Mouse (Mus musculus): ENCODE results near the gene Cx3cl1. TPM values are rescaled to one million over a fixed set of nuclear protein-coding genes. Genes with fewer than 3 reads are reported as not detected.
A peak's percentile ranks its signal among the peaks of the same experiment; 100 is the strongest.

Cx3cl1 gene
- total and polyA plus RNA-seq, 2 experiments from 2014 or later = 68.7 to 80.0 TPM

- H3K27ac ChIP-seq (ENCODE audit: low read depth, low read length) = no peak overlapping the region
- no peak overlapping the region for H3K4me3 ChIP-seq (ENCODE audit: low read depth, low read length)
- no peak for ATAC-seq
- H3K36me3 ChIP-seq (ENCODE audit: insufficient read depth) = no peaks in the 10 kb centered on the region
- 66% methylated on average over 4 of the region's 4 CpGs for WGBS
- no peak for DNase-seq
- no peak overlapping the region for H3K9ac ChIP-seq
- H3K27me3 ChIP-seq (ENCODE audit: insufficient read depth, low read length) = no peaks in the 10 kb centered on the region
- no peak for TF ChIP-seq CTCF (IDR thresholded peaks at IDR 0.05; ENCODE audit: low read depth)
- H3K4me2 ChIP-seq (ENCODE audit: low read depth) = no peak overlapping the region
- H3K9me3 ChIP-seq (ENCODE audit: low read length) = no peaks in the 10 kb centered on the region
- H3K4me1 ChIP-seq (ENCODE audit: insufficient read depth) = no peaks in the 10 kb centered on the region
Observed at GRCm38 (mm10) chr8:94748363-94748762, 23.4 kb upstream of the Cx3cl1 start.

GRCm38 (mm10) chr8:94749942-94750341, 21.9 kb upstream of the Cx3cl1 start:
- Histone ChIP-seq H3K4me2 (ENCODE audit: low read depth) (no peak overlapping the region), H3K36me3 (ENCODE audit: insufficient read depth) (no peaks in the 10 kb centered on the region), H3K27ac (ENCODE audit: low read depth, low read length) (no peak overlapping the region), H3K27me3 (ENCODE audit: insufficient read depth, low read length) (no peaks in the 10 kb centered on the region), H3K9ac (no peak overlapping the region), H3K4me1 (ENCODE audit: insufficient read depth) (no peaks in the 10 kb centered on the region), H3K4me3 (ENCODE audit: low read depth, low read length) (no peak overlapping the region), H3K9me3 (ENCODE audit: low read length) (no peaks in the 10 kb centered on the region)
- no peak for DNase-seq
- no peak for TF ChIP-seq CTCF (IDR thresholded peaks at IDR 0.05; ENCODE audit: low read depth)
- 81% methylated on average over 3 of the region's 3 CpGs for WGBS
- no peak for ATAC-seq

- Histone ChIP-seq H3K4me2 (ENCODE audit: low read depth) (no peak overlapping the region), H3K27me3 (ENCODE audit: insufficient read depth, low read length) (no peaks in the 10 kb centered on the region), H3K4me1 (ENCODE audit: insufficient read depth) (no peaks in the 10 kb centered on the region), H3K36me3 (ENCODE audit: insufficient read depth) (no peaks in the 10 kb centered on the region), H3K9ac (no peak overlapping the region), H3K27ac (ENCODE audit: low read depth, low read length) (no peak overlapping the region), H3K9me3 (ENCODE audit: low read length) (no peaks in the 10 kb centered on the region), H3K4me3 (ENCODE audit: low read depth, low read length) (no peak overlapping the region)
- TF ChIP-seq CTCF (IDR thresholded peaks at IDR 0.05; ENCODE audit: low read depth) = no peak
- 83% methylated on average over 10 of the region's 10 CpGs for WGBS
- DNase-seq (no peak), ATAC-seq (no peak)
Observed at GRCm38 (mm10) chr8:94751023-94751849, 20.6 kb upstream of the Cx3cl1 start.

- WGBS = 97% methylated on average over 2 of the region's 2 CpGs
- no peak for TF ChIP-seq CTCF (IDR thresholded peaks at IDR 0.05; ENCODE audit: low read depth)
- Histone ChIP-seq H3K36me3 (ENCODE audit: insufficient read depth) (no peaks in the 10 kb centered on the region), H3K4me1 (ENCODE audit: insufficient read depth) (no peaks in the 10 kb centered on the region), H3K27ac (ENCODE audit: low read depth, low read length) (no peak overlapping the region), H3K4me2 (ENCODE audit: low read depth) (no peak overlapping the region), H3K9ac (no peak overlapping the region), H3K27me3 (ENCODE audit: insufficient read depth, low read length) (no peaks in the 10 kb centered on the region), H3K4me3 (ENCODE audit: low read depth, low read length) (no peak overlapping the region), H3K9me3 (ENCODE audit: low read length) (no peaks in the 10 kb centered on the region)
- DNase-seq = no peak
- ATAC-seq = no peak
Observed at GRCm38 (mm10) chr8:94754006-94754405, 17.8 kb upstream of the Cx3cl1 start.

GRCm38 (mm10) chr8:94754486-94754885, 17.3 kb upstream of the Cx3cl1 start:
- Histone ChIP-seq H3K9me3 (ENCODE audit: low read length) (no peaks in the 10 kb centered on the region), H3K27me3 (ENCODE audit: insufficient read depth, low read length) (no peaks in the 10 kb centered on the region), H3K27ac (ENCODE audit: low read depth, low read length) (no peak overlapping the region), H3K4me2 (ENCODE audit: low read depth) (no peak overlapping the region), H3K4me3 (ENCODE audit: low read depth, low read length) (no peak overlapping the region), H3K9ac (no peak overlapping the region), H3K36me3 (ENCODE audit: insufficient read depth) (no peaks in the 10 kb centered on the region), H3K4me1 (ENCODE audit: insufficient read depth) (no peaks in the 10 kb centered on the region)
- DNase-seq (no peak), ATAC-seq (no peak)
- no peak for TF ChIP-seq CTCF (IDR thresholded peaks at IDR 0.05; ENCODE audit: low read depth)
- 72% methylated on average over 2 of the region's 2 CpGs for WGBS

GRCm38 (mm10) chr8:94767035-94767434, 4.8 kb upstream of the Cx3cl1 start:
- no peaks in the 10 kb centered on the region for H3K36me3 ChIP-seq (ENCODE audit: insufficient read depth)
- no peak overlapping the region for H3K27ac ChIP-seq (ENCODE audit: low read depth, low read length)
- TF ChIP-seq CTCF (IDR thresholded peaks at IDR 0.05; ENCODE audit: low read depth) = no peak
- no peaks in the 10 kb centered on the region for H3K4me1 ChIP-seq (ENCODE audit: insufficient read depth)
- H3K9ac ChIP-seq = no peak overlapping the region
- 69% methylated on average over 9 of the region's 9 CpGs for WGBS
- ATAC-seq (no peak), DNase-seq (no peak)
- no peak overlapping the region for H3K4me3 ChIP-seq (ENCODE audit: low read depth, low read length)
- H3K4me2 ChIP-seq (ENCODE audit: low read depth) = no peak overlapping the region
- no peaks in the 10 kb centered on the region for H3K27me3 ChIP-seq (ENCODE audit: insufficient read depth, low read length)
- no peaks in the 10 kb centered on the region for H3K9me3 ChIP-seq (ENCODE audit: low read length)

- H3K9me3 ChIP-seq (ENCODE audit: low read length) = no peaks in the 10 kb centered on the region
- no peak for ATAC-seq
- H3K27me3 ChIP-seq (ENCODE audit: insufficient read depth, low read length) = no peaks in the 10 kb centered on the region
- H3K4me1 ChIP-seq (ENCODE audit: insufficient read depth) = peaks cover 9% of the 10 kb centered on the region; the same call in 1 of the 2 replicates
- WGBS = 13% methylated on average over 6 of the region's 6 CpGs
- no peak overlapping the region for H3K4me2 ChIP-seq (ENCODE audit: low read depth)
- H3K27ac ChIP-seq (ENCODE audit: low read depth, low read length) = no peak overlapping the region
- H3K9ac ChIP-seq = no peak overlapping the region
- no peaks in the 10 kb centered on the region for H3K36me3 ChIP-seq (ENCODE audit: insufficient read depth)
- H3K4me3 ChIP-seq (ENCODE audit: low read depth, low read length) = no peak overlapping the region
- TF ChIP-seq CTCF (IDR thresholded peaks at IDR 0.05; ENCODE audit: low read depth) = no peak
- peak; percentile 43 for DNase-seq
Observed at GRCm38 (mm10) chr8:94770945-94771344, 864 bp upstream of the Cx3cl1 start.
